Mouse (Mus musculus): Measurements from ENCODE around the gene Sp1.

The Sp1 gene

GRCm38 (mm10) chr15:102473246-102473645 lies 67.3 kb downstream of the Sp1 start:
- no peak for DNase-seq (ENCODE audit: low spot score in 2 of 2)

- DNase-seq (ENCODE audit: low spot score in 2 of 2): no peak
These were observed 68.6 kb downstream of the Sp1 start for GRCm38 (mm10) chr15:102474520-102474919.

GRCm38 (mm10) chr15:102483136-102483535 lies 77.2 kb downstream of the Sp1 start:
- DNase-seq (ENCODE audit: low spot score in 2 of 2): no peak

- no peak for DNase-seq (ENCODE audit: low spot score in 2 of 2)
These were observed 79.9 kb downstream of the Sp1 start for GRCm38 (mm10) chr15:102485853-102486252.
